Mouse (Mus musculus) v-Abl transformed pro-B cells (cell line): ENCODE data around the gene Lrrc10b.

Source experiments
- in situ Hi-C, 2 experiments: fragments of 400-800 bp; cut with MboI; formaldehyde crosslinking; loops; one replicate each; pipeline ENCODE4 v1.15.1; 2025; ENCODE audit not compliant: unreplicated experiment in 2 of 2

The Lrrc10b gene

DNA sequence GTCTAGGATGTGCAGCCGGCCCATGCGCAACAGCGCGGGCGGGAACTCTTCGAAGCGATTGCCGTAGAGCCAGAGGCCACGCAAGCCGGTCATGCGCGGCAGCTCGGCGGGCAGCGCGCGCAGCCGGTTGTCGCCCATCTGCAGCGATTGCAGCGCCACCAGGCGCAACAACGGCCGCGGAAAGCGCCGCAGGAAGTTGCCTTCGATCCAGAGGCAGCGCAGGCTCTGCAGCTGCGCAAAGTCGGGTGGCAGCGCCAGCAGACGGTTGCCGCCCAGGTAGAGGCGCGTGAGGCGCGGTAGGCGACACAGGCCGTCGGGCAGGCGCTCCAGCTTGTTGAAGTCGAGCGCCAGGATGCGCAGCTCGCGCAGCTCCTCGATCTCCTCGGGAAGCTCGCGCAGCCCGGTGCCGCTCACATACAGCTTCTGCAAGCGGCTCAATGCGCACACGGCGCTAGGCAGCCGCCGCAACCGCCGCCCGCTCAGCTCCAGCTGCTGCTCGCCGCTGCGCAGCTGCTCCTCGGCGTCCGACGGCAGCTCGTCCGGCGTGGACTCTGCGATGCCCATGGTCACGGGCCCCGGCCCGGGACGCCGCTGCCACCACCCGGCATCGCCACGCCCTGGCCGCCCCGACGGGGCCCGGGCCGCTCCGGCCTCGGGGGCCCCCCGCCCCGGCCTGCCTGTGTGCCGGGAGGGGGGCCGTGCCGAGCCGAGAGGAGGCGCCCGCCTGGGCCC, at the start of gene Lrrc10b:
TSS of gene Lrrc10b (minus strand) at position 722 of the 732 bp plus-strand sequence.
- in situ Hi-C loops: loop anchor here in 1 of 2 experiments (25.0 kb wide), 1 partner anchor 545 kb away; no protein-coding TSS in a partner anchor

DNA sequence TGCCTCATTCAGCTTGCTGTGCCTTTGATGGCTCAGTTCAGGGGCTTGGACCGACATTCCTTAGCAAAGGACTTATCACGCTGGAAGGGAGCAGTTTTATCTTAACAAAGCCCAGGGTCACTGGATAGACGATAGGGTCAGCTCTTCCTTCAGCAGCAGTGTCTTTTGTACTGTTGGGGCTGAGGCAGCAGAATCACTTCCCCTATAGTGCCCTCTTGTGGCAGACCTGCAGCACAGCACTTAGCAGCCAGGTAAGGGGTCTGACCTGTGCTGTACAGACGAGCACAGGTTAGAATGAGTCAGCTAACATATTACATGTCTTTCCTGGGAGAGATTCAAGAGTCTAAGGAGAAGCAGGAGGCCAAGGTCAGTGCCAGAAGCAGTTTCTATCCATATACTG, 45.3 kb upstream of the Lrrc10b start:
- in situ Hi-C loops: loop anchor here in 1 of 2 experiments (10.0 to 25.0 kb wide), 2 partner anchors 110 to 238 kb away; partner anchors contain the start of genes Ddb1 and Tkfc

DNA sequence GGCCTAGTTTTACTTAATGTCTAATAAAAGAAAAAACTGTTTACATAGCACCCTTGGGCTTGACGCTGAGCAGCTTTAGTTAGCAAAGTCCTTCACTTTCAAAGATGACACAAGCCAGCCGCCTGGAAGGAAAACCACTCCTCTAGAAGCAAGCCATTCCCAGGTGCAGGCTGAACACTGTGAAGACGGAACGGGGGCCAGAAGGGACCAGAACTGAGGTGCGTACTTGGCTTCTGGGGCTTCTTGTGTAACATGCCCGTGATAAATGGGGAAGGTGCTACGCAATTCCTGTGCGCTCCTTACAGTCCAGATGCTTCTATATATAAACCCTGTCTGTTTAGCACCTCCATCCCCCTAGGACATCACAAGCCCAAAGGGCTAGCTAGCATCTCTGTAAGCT, 43.3 kb upstream of the Lrrc10b start:
- in situ Hi-C loops: loop anchor here in 1 of 2 experiments (10.0 to 25.0 kb wide), 2 partner anchors 112 to 236 kb away; partner anchors contain the start of genes Ddb1 and Tkfc

GRCm38 (mm10) chr19:10497512-10498160, 40.4 kb upstream of the Lrrc10b start:
- in situ Hi-C loops: loop anchor here in 1 of 2 experiments (10.0 kb wide), 1 partner anchor 173 kb away; no protein-coding TSS in a partner anchor

- in situ Hi-C loops: loop anchor here in 1 of 2 experiments (10.0 kb wide), 1 partner anchor 172 kb away; no protein-coding TSS in a partner anchor
Measured at GRCm38 (mm10) chr19:10496976-10497375, 39.7 kb upstream of the Lrrc10b start.

- in situ Hi-C loops: loop anchor here in 1 of 2 experiments (10.0 kb wide), 1 partner anchor 171 kb away; no protein-coding TSS in a partner anchor
Measured at GRCm38 (mm10) chr19:10495670-10496069, 38.4 kb upstream of the Lrrc10b start.

DNA sequence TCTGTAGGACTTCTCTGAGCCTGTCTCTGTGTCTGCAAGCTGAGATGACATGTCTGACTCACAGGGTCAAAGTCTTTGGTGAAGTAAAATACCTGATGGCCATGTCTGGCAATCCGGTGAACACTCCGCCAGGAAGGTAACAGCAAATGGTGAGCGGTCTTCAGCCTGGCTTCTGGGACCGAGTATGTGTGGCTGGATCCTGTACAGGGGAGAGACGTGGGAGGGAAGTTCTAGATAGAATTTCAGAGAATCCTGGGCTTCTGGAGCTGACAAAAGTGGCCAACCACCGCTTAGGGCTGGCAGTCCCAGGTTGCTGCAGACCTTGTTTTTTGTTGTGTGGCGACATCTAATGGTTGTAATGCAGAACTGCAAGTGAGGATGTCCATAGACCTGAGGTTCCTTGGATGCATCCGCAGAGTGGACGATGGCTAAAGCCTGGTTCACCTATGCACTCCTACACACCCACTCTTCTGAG, 29.0 kb upstream of the Lrrc10b start:
- in situ Hi-C loops: loop anchor here (5.0 kb wide), 2 partner anchors 34 to 144 kb away; no protein-coding TSS in a partner anchor

- in situ Hi-C loops: no loop called here
Measured at GRCm38 (mm10) chr19:10482703-10483102, 25.4 kb upstream of the Lrrc10b start, which contains the start of gene Ppp1r32. Ppp1r32 (minus strand) TSS chr19:10482928.

GRCm38 (mm10) chr19:10479541-10479940, 22.3 kb upstream of the Lrrc10b start:
- in situ Hi-C loops: no loop called here

DNA sequence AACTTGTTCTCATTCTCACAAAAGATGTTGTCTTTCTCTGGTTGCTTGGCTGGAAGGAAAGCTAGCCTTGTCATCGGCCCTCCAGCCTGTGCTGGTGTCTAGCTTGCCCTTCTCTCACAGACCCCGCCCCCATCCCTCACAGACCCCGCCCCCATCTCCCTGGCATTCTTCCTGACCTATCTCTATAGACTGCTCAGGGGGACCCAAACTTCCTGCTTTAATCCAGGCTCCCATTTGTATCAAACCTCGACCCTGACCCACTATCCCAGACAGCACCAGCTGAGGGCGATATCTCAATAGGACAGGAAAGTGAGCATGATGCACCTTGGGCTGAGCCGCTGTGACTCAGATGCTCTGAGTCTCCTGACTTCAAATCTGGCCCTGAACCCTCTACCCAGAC, 16.5 kb upstream of the Lrrc10b start:
- in situ Hi-C loops: loop anchor here in 1 of 2 experiments (25.0 kb wide), 1 partner anchor 561 kb away; no protein-coding TSS in a partner anchor

- in situ Hi-C loops: loop anchor here in 1 of 2 experiments (25.0 kb wide), 1 partner anchor 561 kb away; no protein-coding TSS in a partner anchor
Measured at GRCm38 (mm10) chr19:10472958-10473357, 15.7 kb upstream of the Lrrc10b start.

DNA sequence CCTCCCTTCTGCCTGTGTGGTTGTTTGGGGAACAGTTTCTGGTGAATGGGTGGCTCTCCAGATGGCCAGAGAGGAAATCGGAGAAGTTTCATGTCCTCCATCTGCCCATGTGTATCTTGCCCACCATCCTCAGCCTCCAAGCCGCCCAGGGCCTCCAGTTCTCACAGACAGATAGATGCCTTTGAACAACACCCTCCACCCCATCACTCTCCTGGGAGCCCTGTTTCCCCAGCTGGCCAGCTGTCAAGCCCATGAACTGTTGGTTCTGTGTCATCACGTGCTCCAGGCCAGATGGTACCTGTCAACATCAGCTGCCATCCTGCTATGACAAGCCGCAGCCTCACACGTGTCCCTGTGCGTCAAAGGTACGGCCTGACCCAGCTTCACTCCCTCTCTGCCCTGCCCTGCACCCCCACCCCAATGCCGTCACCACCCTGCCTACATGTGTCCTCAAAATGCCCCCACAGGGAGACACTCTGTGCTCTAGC, 11.9 kb upstream of the Lrrc10b start:
- in situ Hi-C loops: loop anchor here in 1 of 2 experiments (25.0 kb wide), 1 partner anchor 557 kb away; no protein-coding TSS in a partner anchor

DNA sequence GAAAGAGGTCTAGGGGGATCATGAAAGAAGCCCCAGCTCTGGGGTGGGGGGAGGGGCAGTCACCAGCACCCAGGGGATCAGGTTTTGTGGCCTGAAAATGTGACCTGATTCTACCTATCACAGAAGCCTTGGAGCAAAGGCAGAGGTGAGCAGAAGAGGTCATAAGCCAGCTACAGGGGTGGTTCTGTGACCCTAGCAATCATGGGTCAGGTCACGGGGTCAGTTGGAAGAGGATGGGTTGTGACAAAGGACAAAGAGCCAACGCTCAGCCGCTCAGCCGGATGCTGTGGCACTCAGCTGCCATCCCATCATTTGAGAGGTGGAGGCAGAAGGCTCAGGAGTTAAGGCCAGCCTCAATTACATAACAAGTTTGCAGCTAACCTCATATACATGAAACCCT, 7.2 kb upstream of the Lrrc10b start:
- in situ Hi-C loops: loop anchor here in 1 of 2 experiments (25.0 kb wide), 1 partner anchor 552 kb away; no protein-coding TSS in a partner anchor

DNA sequence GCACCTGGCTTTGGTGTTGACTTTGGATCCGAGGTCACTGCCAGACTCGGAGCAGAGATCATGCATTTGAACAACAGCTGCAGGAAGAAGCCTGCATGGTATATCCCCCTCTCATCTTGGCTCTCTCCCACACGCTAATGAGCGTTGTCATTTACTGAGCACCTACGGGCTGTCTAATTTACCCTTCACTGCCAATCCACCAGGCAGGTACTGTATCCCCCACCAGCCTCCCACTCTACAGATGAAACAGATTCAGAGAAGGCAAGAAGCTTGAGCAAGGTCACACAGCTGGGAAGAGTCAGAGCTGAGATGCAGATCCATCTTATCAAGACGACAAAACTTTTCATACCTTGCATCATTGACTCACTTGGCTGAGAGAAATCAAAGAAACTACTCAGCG, 4.3 kb upstream of the Lrrc10b start:
- in situ Hi-C loops: loop anchor here in 1 of 2 experiments (25.0 kb wide), 1 partner anchor 549 kb away; no protein-coding TSS in a partner anchor

DNA sequence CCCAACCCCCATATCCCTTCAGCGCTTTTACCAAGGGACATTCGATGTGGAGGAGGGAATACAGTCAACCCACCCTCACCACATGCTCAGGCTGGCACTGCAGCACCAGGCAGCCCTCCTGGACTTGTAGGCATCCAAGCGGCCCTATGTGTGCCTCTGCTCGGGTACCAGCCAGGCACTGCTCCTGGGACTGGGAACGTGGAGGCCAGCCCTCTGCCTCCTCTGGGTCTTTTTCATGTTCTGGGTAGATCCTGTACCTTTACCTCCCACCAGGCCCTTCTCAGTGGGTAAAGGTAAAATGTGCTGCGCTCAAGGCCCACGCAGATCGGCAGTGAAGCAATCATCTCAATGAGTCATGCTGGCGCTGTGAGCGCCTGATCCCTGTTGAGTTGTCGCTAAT, 2.6 kb upstream of the Lrrc10b start:
- in situ Hi-C loops: loop anchor here in 1 of 2 experiments (25.0 kb wide), 1 partner anchor 548 kb away; no protein-coding TSS in a partner anchor

DNA sequence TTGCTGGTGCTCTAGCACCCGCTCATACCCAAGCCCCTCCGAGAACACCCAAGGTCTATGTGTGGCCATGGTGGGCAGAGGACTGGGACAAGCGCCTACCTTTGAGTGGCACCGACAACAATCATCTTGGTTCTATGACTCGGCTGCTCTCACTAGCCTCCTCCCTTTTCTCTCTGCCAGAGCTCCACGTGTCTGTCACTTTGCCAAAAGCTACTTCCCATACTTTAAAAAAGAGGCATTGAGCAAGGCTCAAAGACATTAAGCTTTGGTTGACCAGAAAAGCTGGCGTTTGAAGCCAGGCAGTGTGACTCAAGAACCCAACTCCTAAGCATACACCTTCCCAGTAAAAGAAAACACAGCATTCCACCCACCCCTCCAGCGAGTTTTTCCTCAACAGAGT, 823 bp upstream of the Lrrc10b start:
- in situ Hi-C loops: loop anchor here in 1 of 2 experiments (25.0 kb wide), 1 partner anchor 546 kb away; no protein-coding TSS in a partner anchor

- in situ Hi-C loops: loop anchor here in 1 of 2 experiments (25.0 kb wide), 1 partner anchor 545 kb away; no protein-coding TSS in a partner anchor
Measured at GRCm38 (mm10) chr19:10457484-10457800, 169 bp upstream of the Lrrc10b start.

GRCm38 (mm10) chr19:10455437-10455806, 1.9 kb downstream of the Lrrc10b start:
- in situ Hi-C loops: loop anchor here in 1 of 2 experiments (25.0 kb wide), 1 partner anchor 543 kb away; no protein-coding TSS in a partner anchor

- in situ Hi-C loops: loop anchor here (5.0 to 25.0 kb wide), 2 partner anchors 32 to 543 kb away; no protein-coding TSS in a partner anchor
Measured at GRCm38 (mm10) chr19:10454718-10455436, 2.4 kb downstream of the Lrrc10b start.
